Mouse (Mus musculus) megakaryocyte, embryonic 14.5 days (primary cell): ENCODE measurements around the gene Fxyd3.

Source experiments
- FLI1 ChIP-seq: IDR thresholded peaks from 2 replicates; pipeline ENCODE4 v1.6.1; 2012; ENCODE audit warnings: low read length, inconsistent platforms, mixed read lengths
- GATA1 ChIP-seq: IDR thresholded peaks from 3 replicates; pipeline ENCODE4 v1.6.1; 2012; ENCODE audit warnings: mixed read lengths, low read length, inconsistent platforms, borderline replicate concordance

GRCm38 (mm10) chr7:31057730-31058129 lies 18.8 kb downstream of the Fxyd3 start:
- TF ChIP-seq GATA1 (no peak), FLI1 (no peak)
